Mouse (Mus musculus): ENCODE data around the gene Scrg1. TPM values are rescaled to one million over a fixed set of nuclear protein-coding genes. Genes with fewer than 3 reads are reported as not detected.
"Not testable (repeated sequence)": the region's sequence is repeated elsewhere in the genome, so short reads cannot be mapped to it uniquely, and the experiment has no call there.

The Scrg1 gene
- polyA plus RNA-seq, 1 experiment from 2014 or later, result 0.61 TPM

DNA sequence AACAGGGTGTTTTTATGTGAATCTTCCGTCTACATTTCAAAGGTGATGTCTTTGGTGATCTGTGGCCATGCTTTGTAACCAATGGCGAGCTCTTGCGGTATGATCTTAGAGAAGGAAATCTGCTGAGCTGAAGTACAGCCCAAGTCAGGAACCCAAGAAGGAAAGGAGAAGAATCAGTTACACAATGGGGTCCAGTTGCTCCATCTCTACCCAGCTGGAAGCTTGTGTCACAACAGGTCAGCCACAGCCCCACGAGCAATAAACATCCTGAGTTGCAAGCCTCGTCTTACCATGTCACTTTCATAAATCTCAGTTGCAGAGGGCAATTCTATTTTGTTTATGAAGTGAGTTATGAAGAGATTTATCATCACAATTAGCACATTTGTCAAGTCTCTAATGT lies 22.9 kb upstream of the Scrg1 start:
- Histone ChIP-seq H3K27ac (no peak overlapping the region), H3K9me3 (no peaks in the 10 kb centered on the region), H3K4me3 (no peak overlapping the region), H3K27me3 (ENCODE audit: insufficient read depth, poor library complexity, severe bottlenecking) (no peaks in the 10 kb centered on the region), H3K4me1 (replicated peaks) (peaks cover 10% of the 10 kb centered on the region), H3K36me3 (no peaks in the 10 kb centered on the region)
- DNase-seq (ENCODE audit: low spot score), result no peak
- WGBS, result 85% methylated on average over 5 of the region's 5 CpGs

DNA sequence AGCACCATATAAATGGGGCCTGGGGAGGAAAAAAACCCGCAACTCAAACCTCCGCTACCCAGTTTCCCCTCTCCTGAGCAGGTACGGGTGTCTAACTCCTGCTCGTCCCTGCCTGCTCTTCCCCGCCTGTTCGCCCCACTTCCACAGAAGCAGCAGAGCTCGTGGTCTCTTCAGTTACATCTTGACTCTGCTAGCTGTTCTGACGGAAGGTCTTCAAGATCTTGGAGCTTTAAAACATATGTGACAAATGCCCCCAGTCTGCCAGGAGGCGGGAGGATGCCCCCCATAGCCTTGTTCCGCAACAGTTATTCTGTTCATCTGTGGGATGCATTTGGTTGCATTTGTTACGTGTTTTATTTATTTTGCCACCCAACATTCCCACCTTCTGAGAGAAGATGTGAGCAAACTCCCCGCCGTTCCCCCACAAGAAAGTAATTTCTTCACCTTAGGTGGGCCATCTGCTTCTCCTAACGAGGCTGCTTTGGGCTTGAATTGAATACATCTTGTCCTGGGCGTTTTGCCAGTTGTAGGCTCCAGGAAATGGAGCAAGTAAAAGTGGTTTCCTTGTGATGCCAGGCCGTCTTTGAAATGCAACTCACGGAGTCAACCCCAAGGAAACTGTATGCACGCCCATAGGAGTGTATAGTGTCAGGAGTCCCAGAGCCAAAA lies 19.8 kb upstream of the Scrg1 start:
- Histone ChIP-seq H3K36me3 (no peaks in the 10 kb centered on the region), H3K27me3 (ENCODE audit: insufficient read depth, poor library complexity, severe bottlenecking) (no peaks in the 10 kb centered on the region), H3K27ac (no peak overlapping the region), H3K4me1 (replicated peaks) (peaks cover 4% of the 10 kb centered on the region; the same call in 1 of the 2 replicates), H3K9me3 (no peaks in the 10 kb centered on the region), H3K4me3 (no peak overlapping the region)
- no peak for DNase-seq (ENCODE audit: low spot score)
- WGBS, result 65% methylated on average over 18 of the region's 18 CpGs

DNA sequence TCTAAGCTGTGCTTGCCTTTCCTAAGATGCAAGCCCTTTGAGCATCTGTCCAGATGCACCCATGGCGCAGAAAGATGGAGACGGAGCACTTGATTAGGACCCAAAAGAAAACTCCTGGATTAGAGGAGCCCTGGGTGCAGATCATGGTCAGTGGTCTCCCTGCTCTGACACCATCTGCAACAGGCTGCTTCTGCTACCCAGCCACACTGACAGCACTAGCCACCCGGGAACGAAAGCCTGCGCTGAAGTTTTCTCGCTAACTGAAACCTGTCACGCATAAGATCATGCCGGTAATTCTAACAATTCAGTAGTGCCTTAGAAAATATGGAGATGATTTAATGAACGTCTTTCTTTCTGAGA lies 19.3 kb upstream of the Scrg1 start:
- H3K27ac ChIP-seq, result no peak overlapping the region
- no peaks in the 10 kb centered on the region for H3K27me3 ChIP-seq (ENCODE audit: insufficient read depth, poor library complexity, severe bottlenecking)
- no peak for DNase-seq (ENCODE audit: low spot score)
- no peaks in the 10 kb centered on the region for H3K9me3 ChIP-seq
- H3K4me1 ChIP-seq (replicated peaks), result peaks cover 4% of the 10 kb centered on the region; the same call in 1 of the 2 replicates
- H3K36me3 ChIP-seq, result no peaks in the 10 kb centered on the region
- 88% methylated on average over 9 of the region's 9 CpGs for WGBS
- H3K4me3 ChIP-seq, result no peak overlapping the region

DNA sequence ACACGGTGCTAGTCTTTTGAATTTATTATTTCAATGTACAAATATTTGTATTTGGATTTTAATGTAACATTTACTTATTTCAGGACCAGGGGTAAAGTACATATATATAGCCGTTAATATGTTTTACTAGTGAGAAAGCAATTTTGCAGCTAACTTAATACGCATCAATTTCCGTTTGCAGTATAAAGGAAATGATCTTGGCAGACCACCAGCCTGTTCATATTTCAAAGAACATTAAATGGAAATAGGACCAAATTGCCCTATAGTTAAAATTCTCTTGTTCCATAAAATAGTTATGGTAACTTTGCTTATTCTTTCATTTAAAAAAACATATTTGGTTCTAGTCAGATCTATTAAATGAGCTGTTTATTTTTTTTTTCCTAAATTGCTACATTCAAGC lies 14.6 kb upstream of the Scrg1 start:
- Histone ChIP-seq H3K4me1 (replicated peaks) (peaks cover 4% of the 10 kb centered on the region; the same call in 1 of the 2 replicates), H3K27ac (no peak overlapping the region), H3K27me3 (ENCODE audit: insufficient read depth, poor library complexity, severe bottlenecking) (no peaks in the 10 kb centered on the region), H3K36me3 (no peaks in the 10 kb centered on the region), H3K9me3 (no peaks in the 10 kb centered on the region), H3K4me3 (no peak overlapping the region)
- DNase-seq (ENCODE audit: low spot score), result no peak
- 91% methylated on average over 4 of the region's 4 CpGs for WGBS

DNA sequence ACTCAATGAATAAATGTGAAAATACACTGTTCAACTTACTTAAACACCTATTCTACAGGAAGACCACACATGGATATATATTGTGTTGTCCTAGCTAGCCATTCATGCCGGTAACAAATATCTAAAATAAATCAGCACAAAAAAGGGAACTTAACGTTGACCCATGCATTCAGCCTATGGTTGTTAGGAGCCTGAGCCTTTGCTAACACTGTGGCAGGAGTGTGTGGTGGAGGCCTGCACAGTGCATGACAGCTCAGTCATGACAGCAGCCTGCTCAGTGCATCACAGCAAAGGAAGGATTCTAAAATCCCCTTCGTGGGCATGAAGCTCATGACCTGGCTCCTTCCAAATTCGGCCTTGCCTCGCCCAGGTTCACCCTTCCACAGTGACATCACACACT lies 14.2 kb upstream of the Scrg1 start:
- no peaks in the 10 kb centered on the region for H3K9me3 ChIP-seq
- no peaks in the 10 kb centered on the region for H3K36me3 ChIP-seq
- H3K4me3 ChIP-seq, result no peak overlapping the region
- H3K27ac ChIP-seq, result no peak overlapping the region
- 90% methylated on average over 5 of the region's 5 CpGs for WGBS
- peaks cover 4% of the 10 kb centered on the region; the same call in 1 of the 2 replicates for H3K4me1 ChIP-seq (replicated peaks)
- no peaks in the 10 kb centered on the region for H3K27me3 ChIP-seq (ENCODE audit: insufficient read depth, poor library complexity, severe bottlenecking)
- no peak for DNase-seq (ENCODE audit: low spot score)

DNA sequence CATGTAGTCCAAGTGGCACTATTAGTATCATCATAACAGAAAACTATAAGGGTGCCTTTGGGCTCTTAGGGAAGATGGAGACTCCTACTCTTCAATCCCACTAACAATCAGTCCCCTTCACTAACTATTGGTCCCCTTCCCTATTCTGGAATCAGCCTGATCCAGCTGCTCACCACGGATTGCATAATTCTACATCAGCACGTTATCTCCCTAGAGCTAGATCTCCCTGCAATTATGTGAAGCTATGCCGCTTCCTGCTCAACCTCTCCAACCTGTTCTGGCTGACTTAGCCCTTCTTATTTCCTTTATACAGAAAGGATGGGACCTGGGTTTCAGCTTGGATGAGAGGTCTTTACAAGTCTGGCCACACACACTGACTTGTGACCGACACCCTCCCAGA lies 12.4 kb upstream of the Scrg1 start:
- no peak overlapping the region for H3K27ac ChIP-seq
- H3K4me1 ChIP-seq (replicated peaks), result peaks cover 4% of the 10 kb centered on the region; the same call in 1 of the 2 replicates
- no peak overlapping the region for H3K4me3 ChIP-seq
- 74% methylated on average over 4 of the region's 4 CpGs for WGBS
- DNase-seq (ENCODE audit: low spot score), result no peak
- H3K36me3 ChIP-seq, result no peaks in the 10 kb centered on the region
- H3K27me3 ChIP-seq (ENCODE audit: insufficient read depth, poor library complexity, severe bottlenecking), result no peaks in the 10 kb centered on the region
- H3K9me3 ChIP-seq, result no peaks in the 10 kb centered on the region

DNA sequence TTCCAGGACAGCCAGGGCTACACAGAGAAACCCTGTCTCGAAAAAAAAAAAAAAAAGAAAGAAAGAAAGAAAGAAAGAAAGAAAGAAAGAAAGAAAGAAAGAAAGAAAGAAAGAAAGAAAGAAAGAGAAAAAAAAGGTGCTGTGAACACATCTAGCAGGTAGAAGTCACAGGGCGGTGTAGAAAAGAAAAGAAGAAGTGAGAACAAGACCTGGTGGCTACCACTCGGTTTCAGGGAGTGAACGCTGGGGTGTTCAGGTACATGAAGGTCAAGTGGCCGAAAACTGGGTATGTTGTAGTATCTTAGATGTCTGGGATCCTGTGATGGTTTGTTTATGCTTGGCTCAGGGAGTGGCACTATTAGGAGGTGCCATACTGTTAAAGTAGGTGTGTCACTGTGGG lies 9.8 kb upstream of the Scrg1 start:
- H3K9me3 ChIP-seq; H3K27ac ChIP-seq; H3K27me3 ChIP-seq (ENCODE audit: insufficient read depth, poor library complexity, severe bottlenecking); DNase-seq (ENCODE audit: low spot score); H3K4me1 ChIP-seq (replicated peaks); H3K4me3 ChIP-seq; H3K36me3 ChIP-seq: not testable (repeated sequence)
- WGBS, result 86% methylated on average over 5 of the region's 5 CpGs

DNA sequence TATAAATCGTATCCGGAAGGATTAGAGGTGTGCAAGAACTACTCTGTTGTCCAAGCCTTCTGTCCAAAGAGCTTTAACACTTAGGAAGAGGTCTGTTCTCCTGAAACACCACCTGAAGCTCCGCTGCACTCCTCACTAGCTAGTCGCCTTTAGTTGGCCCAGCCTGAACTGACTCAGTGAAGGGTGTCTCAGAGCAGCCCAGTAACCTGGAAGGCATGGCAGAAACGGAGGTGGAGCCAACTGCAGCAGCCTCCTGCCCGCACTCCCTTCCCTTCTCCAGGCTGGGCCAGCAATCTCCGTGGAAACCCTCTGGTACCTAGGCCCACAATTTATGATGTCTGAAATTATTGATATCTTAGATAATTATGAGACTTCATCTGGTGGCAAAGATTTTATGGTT lies 5.0 kb upstream of the Scrg1 start:
- no peak for DNase-seq (ENCODE audit: low spot score)
- Histone ChIP-seq H3K27me3 (ENCODE audit: insufficient read depth, poor library complexity, severe bottlenecking) (no peaks in the 10 kb centered on the region), H3K4me1 (replicated peaks) (no peaks in the 10 kb centered on the region), H3K27ac (no peak overlapping the region), H3K9me3 (no peaks in the 10 kb centered on the region), H3K4me3 (no peak overlapping the region), H3K36me3 (no peaks in the 10 kb centered on the region)
- WGBS, result 75% methylated on average over 7 of the region's 7 CpGs

DNA sequence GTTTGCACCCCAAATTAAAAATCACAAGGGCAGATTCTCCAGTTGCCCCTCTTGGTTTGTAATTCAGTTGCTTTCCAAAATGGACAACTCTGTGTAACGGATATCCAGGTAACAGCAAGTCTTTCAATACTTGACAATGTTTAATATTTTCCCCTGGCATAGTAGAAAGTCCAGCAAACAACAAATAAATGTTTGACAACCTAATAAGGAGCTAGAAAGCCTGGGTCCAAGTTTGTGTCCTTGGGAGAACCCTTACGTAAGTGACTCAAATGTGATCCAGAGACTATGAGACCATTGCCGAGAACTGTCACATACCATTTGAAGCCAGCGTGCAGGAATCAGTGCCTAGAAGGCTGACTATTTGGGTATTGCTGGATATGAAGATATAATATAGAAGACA lies 3.8 kb upstream of the Scrg1 start:
- 96% methylated on average over 4 of the region's 4 CpGs for WGBS

DNA sequence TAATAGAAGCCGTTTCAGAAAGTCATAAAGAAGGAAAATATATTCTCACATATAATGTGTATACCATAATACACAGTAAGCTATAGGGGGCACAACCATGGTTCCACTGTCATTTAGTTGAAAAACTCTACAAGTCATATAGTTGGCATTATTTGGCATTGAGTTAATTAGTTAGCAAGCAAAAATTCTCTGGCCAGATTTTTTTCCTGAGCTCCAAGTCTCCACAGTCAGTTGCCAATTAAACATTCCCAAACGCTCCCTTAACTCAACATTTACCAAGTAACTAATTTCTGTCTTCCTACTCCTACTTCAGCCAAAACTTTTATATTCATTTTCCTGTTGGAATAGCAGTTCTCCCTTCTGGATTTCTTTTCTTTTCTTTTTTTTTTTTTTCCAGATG lies 2.4 kb upstream of the Scrg1 start:
- Histone ChIP-seq H3K4me1 (replicated peaks) (no peaks in the 10 kb centered on the region), H3K27ac (no peak overlapping the region), H3K36me3 (no peaks in the 10 kb centered on the region), H3K4me3 (no peak overlapping the region), H3K9me3 (no peaks in the 10 kb centered on the region), H3K27me3 (ENCODE audit: insufficient read depth, poor library complexity, severe bottlenecking) (no peaks in the 10 kb centered on the region)
- DNase-seq (ENCODE audit: low spot score), result no peak
- 88% methylated on average over 2 of the region's 2 CpGs for WGBS

More for the DNA sequence above, 3.8 kb upstream of the Scrg1 start:
- Histone ChIP-seq H3K4me3 (no peak overlapping the region), H3K4me1 (replicated peaks) (no peaks in the 10 kb centered on the region), H3K36me3 (no peaks in the 10 kb centered on the region), H3K27me3 (ENCODE audit: insufficient read depth, poor library complexity, severe bottlenecking) (no peaks in the 10 kb centered on the region), H3K9me3 (no peaks in the 10 kb centered on the region), H3K27ac (no peak overlapping the region)
- DNase-seq (ENCODE audit: low spot score), result no peak

DNA sequence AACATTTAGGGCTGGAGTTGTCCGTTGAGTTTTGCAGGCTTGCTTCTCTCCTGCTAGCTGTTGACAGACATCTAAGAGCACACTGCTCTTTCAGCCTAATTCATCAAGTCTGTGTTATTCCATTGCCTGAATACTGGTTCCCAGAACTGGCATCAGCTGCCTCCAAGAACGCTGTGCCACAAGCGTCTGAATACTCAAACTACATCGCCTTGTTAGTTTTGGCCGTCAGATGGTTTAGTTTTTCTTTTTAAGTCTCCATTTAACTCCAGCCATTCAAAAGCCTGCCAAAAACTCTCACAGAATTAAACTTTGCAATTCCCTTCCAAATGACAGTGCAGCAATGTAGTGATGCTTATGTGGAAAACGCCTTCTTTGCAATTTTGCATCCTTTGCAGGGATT lies 1.4 kb downstream of the Scrg1 start:
- H3K27me3 ChIP-seq (ENCODE audit: insufficient read depth, poor library complexity, severe bottlenecking), result no peaks in the 10 kb centered on the region
- no peak overlapping the region for H3K4me3 ChIP-seq
- no peak for DNase-seq (ENCODE audit: low spot score)
- 93% methylated on average over 6 of the region's 6 CpGs for WGBS
- no peaks in the 10 kb centered on the region for H3K36me3 ChIP-seq
- H3K9me3 ChIP-seq, result no peaks in the 10 kb centered on the region
- H3K27ac ChIP-seq, result no peak overlapping the region
- no peaks in the 10 kb centered on the region for H3K4me1 ChIP-seq (replicated peaks)

DNA sequence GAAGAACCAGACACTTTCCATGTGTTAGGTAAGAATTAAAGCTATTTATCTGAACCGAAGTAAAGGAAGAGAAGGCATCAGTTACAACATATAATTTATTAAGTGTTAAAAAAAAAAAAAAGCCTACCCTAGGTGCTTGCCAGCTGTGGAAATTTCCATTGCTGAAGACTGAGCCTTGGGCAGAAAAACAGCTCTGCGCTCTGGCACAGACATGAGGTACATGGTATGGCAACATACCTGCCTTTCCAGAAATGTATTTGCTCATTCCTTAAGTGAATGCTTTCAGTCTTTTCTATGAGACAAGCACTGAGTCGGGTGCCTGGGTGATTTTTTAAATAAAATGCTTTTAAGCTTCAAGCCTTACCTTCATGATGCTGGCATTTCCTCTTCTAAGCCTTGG lies 2.2 kb downstream of the Scrg1 start:
- Histone ChIP-seq H3K9me3 (no peaks in the 10 kb centered on the region), H3K36me3 (no peaks in the 10 kb centered on the region), H3K27ac (no peak overlapping the region), H3K27me3 (ENCODE audit: insufficient read depth, poor library complexity, severe bottlenecking) (no peaks in the 10 kb centered on the region), H3K4me1 (replicated peaks) (no peaks in the 10 kb centered on the region), H3K4me3 (no peak overlapping the region)
- 90% methylated on average over 3 of the region's 3 CpGs for WGBS
- no peak for DNase-seq (ENCODE audit: low spot score)

DNA sequence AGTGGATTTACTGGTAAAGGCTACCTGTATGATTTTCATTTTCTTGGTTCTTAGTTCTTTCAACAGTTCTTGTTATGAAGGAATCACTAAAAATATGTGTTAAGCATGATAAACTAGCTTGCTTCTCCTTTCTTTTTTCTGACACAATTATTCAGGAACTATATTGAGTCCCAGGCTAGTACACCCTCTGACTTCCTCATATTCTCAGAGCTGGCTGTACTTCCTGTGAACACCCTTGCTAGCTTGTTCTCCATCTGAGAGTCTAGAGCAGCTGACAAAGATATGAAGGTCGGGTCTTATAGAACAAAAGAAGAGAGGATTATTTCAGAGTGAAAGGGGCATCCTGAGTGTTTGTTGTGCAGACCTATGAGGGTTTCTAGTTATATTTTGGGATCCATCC lies 7.1 kb downstream of the Scrg1 start:
- Histone ChIP-seq H3K9me3 (no peaks in the 10 kb centered on the region), H3K27me3 (ENCODE audit: insufficient read depth, poor library complexity, severe bottlenecking) (no peaks in the 10 kb centered on the region), H3K4me1 (replicated peaks) (no peaks in the 10 kb centered on the region), H3K4me3 (no peak overlapping the region), H3K27ac (no peak overlapping the region), H3K36me3 (no peaks in the 10 kb centered on the region)
- DNase-seq (ENCODE audit: low spot score), result no peak
- 71% methylated on average over 1 of the region's 1 CpGs for WGBS

DNA sequence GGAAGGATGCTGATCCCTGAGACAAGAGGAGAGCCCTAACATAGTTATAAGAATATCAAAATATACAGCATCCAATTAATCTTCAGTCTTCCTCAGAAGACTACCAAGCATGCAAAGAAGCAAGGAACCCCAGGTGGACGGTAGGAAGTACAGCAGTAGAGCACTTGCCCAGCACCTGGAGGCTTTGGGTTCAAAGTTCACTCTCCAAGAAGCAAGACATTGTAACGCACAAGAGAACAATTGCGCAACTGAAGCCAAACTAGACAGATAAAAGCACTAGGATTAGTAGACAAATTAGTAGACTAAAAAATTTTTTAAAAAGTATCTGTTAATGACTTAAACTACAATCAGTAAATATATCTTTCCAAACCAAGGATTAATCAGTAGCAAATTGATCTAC lies 8.0 kb downstream of the Scrg1 start:
- Histone ChIP-seq H3K4me1 (replicated peaks) (no peaks in the 10 kb centered on the region), H3K4me3 (no peak overlapping the region), H3K27me3 (ENCODE audit: insufficient read depth, poor library complexity, severe bottlenecking) (no peaks in the 10 kb centered on the region), H3K27ac (no peak overlapping the region), H3K36me3 (no peaks in the 10 kb centered on the region), H3K9me3 (no peaks in the 10 kb centered on the region)
- DNase-seq (ENCODE audit: low spot score), result no peak
- WGBS, result 89% methylated on average over 3 of the region's 3 CpGs

Measured in hindbrain, embryonic 10.5 days (tissue).